Mouse (Mus musculus) thymus, adult 2 months (tissue): ENCODE measurements around the gene Sox18.

Source experiments
- CTCF ChIP-seq: fragments of 200-500 bp; IDR thresholded peaks from 2 replicates; pipeline ENCODE4 v1.5.1; 2012; ENCODE audit warnings: mild to moderate bottlenecking, control low read depth, low read length, moderate library complexity, borderline replicate concordance; ENCODE audit not compliant: control insufficient read depth, poor library complexity, insufficient read depth; ENCODE audit errors: extremely low read depth
- POLR2A ChIP-seq: fragments of 200-500 bp; IDR thresholded peaks from 2 replicates; pipeline ENCODE4 v1.6.1; 2012; ENCODE audit warnings: mild to moderate bottlenecking, low read length, control low read depth, moderate library complexity; ENCODE audit not compliant: control insufficient read depth, poor library complexity, insufficient read depth; ENCODE audit errors: extremely low read depth

DNA sequence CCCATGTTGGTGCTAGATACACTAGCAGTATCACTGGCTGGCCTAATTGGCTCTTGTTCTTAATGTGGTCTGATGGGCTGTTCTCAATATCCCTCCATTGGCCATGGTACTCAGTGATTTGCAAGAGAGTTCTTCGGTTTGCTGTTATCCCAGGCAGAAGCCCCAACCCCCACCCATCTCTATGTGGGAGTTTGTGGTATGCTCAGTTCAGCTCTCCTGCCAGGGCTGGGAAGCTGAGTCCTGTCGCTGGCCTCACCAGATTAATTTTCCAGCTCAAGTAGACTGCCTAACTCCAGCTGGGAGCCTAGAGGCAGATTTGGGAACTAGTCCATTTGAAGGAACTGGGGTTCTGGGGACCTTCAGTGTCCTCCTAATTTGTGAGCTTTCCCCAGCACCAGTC, 14.0 kb downstream of the Sox18 start:
- TF ChIP-seq CTCF (no peak), POLR2A (no peak)
